Mouse (Mus musculus): Measurements from ENCODE around the gene Fbxo28. TPM values are rescaled to one million over a fixed set of nuclear protein-coding genes. Genes with fewer than 3 reads are reported as not detected.

Gene Fbxo28
- polyA plus RNA-seq, 1 experiment from 2014 or later = 26.4 TPM

Other genes with a start within 250 kb of the Fbxo28 start
- 178 and 179 TPM in 2 replicates for gene Srp9, start 216.9 kb downstream of the Fbxo28 start, polyA plus RNA-seq (2014; fragmentation: Nextera tagmentation; extraction: Ambion mirVana)
- gene Vmn1r1, start 177.1 kb downstream of the Fbxo28 start, polyA plus RNA-seq (2014; fragmentation: Nextera tagmentation; extraction: Ambion mirVana) = not detected in 2 replicates
- 65.1 and 73.6 TPM in 2 replicates for gene Degs1, start 58.8 kb downstream of the Fbxo28 start, polyA plus RNA-seq (2014; fragmentation: Nextera tagmentation; extraction: Ambion mirVana)
- 41.5 and 46.6 TPM in 2 replicates for gene Trp53bp2, start 67.5 kb upstream of the Fbxo28 start, polyA plus RNA-seq (2014; fragmentation: Nextera tagmentation; extraction: Ambion mirVana)
- gene Capn2, start 176.0 kb upstream of the Fbxo28 start, polyA plus RNA-seq (2014; fragmentation: Nextera tagmentation; extraction: Ambion mirVana) = 78.3 and 84.1 TPM in 2 replicates
- gene Capn8, start 223.4 kb upstream of the Fbxo28 start, polyA plus RNA-seq (2014; fragmentation: Nextera tagmentation; extraction: Ambion mirVana) = not detected in 2 replicates